Mouse (Mus musculus) adipocyte (in vitro differentiated cells): ENCODE data around the gene Ptms.

ENCODE experiments used
- DNase-seq: peaks from one replicate; pipeline ENCODE4 v3.0.0-alpha.2; 2016; ENCODE audit warnings: low spot score

The Ptms gene

DNA sequence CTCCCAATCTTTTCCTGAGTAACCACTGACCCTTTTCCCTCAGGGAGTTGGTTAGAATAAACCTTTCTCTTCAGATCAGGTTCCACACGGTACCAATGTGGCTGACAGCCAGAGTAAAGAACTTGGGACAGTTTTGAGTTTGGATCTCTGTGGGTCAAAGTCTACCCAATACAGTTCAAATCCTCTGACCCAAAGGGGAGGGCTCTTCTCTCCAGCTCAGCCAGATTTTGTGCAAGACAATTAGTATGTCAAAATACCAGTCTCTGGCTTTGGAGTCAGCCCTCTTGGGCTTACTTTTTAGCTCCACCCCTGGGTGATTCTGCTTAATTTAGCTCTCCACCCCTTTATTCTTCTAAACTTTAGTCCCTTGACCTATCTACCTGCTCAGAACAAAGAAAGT is 10.3 kb upstream of the Ptms start:
- peak; percentile 98 for DNase-seq

DNA sequence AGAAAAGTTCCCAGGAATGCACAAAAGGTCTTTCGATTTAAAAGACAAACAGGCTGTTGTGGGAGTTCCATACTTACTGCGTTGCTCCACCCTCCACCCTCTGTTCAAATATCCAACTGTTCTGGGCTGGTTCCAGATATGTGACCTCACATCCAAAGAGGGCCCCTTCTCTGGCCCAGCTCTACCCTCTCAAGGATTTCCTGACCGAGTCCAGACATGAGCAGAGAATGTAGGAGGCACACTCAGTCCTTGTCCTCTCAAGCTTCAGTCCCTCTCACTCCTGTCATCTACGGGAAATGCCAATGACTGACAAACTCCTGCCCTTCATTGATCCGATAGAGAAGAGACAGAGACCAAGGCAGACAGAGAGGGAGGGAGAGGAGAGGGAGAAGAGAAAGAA is 6.0 kb upstream of the Ptms start:
- no peak for DNase-seq

DNA sequence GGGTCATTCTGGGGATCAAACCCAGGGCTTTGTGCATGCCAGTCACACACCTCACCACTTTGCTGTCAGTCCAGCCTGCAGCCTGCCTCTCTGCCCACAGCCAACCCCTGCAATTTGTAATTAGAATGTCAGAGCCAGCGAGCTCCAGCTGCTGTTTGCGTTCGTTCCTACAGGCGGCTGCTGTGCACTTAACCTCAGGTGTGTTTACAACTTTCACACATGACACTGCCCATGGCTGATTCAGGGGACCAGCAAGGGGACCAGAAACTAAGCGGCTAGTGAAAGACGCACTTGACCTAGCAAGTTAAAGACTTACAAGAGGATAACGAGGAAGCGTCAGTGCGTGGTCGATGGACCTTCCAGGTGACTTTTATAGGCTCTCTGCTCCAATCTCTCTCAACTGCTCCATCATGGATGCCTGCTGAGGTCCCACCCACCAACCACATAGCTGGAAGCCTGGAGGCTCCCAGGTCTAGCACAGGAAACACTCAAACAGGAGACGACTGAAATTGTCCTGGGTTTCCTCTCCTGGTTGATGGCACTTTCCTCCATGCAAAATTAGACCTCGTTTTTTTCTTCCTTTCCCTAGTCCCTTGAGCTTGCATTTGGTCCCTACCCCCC is 5.4 kb upstream of the Ptms start:
- DNase-seq, result no peak

DNA sequence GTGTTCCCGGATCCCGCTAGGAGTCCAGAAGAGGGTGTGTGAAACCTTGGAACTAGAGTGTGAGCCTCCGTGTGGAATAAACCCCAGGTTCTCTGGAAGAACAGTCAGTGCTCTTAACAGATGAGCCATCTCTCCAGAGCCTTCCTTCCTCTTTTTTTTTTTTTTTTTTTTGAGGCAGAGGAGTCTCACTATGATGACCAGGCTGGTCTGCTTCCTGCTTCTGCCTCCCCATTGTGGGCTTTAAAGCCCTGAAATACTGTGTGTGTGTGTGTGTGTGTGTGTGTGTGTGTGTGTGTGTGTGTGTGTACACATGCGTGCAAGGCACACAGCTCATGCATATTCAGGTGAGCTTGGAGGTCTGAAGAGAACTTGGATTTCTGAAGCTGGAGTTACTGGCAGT is 1.6 kb upstream of the Ptms start:
- DNase-seq, result no peak

DNA sequence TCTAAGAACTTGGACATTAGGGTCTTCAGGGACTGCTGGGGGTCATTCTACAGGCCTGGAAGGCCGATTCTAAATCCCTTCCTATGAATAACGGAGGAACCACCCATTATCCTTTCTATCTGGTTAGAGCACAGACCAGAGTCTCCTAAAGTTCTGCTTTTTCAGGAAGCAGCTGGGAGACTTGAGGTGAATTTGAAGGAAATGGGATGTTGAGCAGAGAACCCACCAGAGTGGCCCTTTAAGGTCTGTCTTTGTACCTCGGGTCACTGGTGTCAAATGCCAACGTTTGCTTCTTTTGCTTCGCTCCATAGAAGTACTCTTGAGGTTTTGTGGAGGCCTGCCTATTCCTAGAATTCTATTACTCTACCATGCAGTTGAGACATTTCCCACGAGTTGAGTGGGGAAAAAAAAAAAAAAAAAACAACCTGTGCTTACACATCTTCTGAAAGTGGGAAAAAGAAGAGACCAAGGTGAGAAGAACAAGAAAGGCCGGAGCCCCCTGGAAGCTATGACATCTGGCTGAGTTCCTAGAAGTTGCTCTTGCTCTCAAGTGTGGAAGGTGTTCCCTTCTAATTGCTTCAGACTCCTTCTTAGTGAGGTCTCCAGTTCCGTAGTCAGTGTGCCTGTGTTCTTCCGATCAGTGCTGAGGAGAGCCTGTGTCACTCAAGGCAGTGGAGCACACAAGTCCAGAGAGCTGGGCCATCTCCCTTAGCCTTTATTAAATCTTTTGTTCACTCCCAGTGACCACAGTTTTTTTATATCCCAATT is 599 bp upstream of the Ptms start:
- no peak for DNase-seq

DNA sequence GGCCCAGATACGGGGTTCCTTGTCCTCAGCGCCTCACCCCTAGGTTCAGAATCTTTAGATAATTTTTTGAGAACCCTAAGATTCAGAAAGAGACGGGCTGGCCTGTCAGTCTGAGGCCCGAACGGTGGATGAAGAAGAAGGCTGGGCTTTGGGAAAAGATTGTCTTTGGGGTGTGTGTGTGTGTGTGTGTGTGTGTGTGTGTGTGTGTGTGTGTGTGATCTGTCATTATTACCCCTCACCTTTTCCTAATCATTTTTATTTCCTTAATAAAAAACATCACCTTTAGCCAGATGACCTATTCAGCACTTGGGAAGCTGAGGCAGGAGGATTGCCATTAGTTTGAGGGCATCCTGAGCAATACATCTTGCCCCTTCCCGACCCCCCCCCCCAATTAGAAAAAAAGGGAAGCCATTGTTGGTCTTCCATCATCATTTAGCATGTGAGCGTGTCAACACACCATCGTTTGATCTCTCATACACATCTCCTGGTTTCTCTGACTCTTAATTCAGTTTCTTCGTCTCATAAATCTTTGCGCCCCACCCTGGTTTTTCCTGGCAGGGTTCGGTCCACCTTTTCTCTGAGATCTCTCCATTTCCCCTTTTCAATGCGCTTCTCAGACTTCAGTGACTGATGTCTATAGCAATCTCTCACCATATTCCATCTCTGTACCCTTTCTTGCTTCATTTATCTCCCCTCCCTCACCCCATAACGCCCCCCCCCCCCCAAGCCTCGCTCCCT is 844 bp downstream of the Ptms start:
- DNase-seq, result no peak

DNA sequence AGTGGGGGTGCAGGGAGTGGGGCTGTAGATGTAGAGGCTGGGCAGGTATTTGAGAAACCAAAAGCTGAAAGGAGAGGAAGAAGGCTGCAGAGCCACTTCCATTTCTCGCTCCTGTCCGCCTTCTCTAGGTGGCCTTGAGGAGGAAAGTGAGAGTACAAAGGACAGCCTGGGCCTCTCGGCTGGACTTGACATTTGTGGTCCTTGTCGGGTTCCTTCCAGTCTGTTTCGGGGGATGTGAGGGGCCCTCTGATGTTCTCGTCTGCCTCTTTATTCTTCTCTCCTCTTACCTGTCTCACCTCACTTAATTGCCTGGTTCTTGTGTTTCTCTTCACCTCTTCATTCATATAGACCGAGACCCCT is 1.6 kb downstream of the Ptms start:
- DNase-seq, result no peak

DNA sequence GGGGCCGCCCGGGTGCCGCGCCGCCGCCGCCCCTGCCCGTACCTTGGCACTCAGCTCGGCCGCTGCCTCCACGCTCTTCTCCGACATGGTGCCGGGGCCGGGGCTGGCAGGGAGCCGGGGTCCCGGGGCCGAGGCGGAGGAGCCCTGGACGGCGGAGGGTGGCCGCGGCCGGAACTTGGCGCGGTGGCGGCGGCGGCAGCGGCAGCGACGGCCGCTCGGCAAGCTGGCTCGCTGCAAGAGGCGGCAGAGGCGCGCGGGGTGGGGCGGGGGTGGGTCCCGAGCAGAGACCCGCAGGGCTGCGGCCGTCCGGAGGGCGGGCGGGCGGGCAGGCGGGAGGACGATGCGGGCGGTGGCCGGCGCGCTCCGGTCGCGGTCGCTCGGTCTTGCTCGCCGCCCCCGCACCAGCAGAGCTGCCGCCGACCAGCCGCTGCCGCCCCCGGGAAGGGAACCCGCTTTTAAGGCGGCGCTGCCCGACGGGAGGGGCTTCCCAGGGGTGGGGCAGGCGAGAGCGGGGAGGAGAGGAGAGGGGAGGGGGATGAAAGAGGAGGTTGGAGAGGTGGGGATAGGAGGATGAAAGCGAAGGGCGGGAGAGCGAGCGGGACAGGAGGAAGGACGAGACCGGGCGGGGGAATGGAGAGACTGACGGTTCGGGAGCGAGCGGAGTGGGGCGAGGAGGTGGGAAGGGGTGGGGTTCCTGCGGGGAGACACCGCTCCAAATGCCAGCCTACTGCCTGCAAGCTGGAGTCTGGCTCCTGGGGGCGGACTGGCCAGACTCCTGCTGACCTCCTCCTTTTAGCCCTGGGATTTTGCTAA is 2.2 kb downstream of the Ptms start:
- peak; percentile 83 for DNase-seq

DNA sequence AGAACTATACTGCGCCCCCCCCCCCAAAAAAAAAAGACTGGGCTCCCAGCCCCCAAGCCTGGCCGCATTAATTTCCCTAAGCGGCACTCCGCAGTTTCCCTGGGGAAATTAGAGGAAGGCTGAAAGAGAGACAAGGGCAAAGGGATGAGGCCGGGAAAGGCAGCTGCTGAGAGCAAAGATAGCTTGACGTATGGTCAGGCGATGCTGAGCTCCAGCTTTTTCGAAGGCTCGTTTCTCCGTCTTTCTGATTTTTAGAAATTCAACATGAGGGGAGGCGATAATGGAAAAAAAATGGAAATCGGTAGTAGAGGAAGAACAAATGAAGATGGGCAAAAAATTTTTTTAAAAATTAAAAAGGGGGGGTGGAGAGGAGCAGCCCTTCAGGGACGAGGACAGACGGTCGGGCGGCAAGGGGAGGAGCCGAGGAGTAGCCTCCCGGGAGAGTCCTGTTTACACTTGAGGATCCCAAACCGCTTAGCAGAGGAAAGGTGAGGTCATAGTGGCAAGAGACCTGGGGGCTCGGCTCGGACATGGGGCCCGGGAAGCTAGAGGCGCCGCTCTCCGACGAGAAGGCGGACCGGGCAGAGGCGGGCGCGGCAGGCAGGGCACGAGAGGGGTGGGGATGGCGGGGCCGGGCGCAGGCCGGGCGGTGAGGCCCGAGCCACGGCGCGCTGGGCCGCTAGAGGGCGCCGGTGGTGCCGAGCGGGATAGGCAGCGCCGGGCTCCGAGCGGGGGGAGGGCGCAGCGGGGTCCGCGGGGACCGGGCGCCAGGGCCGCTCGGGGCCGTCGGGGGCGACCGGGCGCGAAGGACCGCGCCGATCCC is 3.0 kb downstream of the Ptms start:
- peak; percentile 88 for DNase-seq

DNA sequence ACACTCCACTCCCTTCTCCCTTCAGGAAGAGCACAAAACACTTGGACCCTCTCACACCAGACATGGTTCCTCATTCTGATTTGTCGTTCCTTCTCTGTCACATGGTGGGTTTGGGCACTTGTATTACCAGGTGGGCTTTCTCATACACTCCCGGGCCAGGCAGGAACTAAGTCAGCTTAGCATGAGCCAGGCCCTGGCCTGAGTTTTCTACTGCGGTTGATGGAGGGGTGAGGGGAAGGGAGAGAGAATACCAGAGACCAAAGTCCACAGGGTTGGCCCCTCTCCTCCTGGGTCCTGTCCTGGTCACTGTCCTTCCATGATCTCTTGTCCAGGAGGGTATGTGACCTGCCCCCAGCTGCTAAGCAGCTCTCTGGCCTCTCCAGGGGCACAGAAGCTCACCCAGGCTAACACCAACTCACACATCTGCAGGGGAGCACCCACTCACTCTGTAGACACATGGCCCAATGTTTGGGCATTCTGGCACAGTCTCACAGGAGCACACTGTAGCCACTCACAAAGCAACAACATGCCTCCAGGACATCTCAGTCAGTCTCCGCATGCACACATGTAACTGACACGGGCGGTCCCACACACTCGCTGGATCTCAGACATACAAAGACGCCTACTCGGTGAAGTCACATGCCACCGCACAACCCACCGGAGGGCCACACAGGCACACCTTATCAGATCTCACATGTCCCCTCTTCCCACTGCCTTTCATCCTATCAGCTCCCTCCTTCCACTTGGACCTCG is 3.8 kb downstream of the Ptms start:
- peak; percentile 57 for DNase-seq

DNA sequence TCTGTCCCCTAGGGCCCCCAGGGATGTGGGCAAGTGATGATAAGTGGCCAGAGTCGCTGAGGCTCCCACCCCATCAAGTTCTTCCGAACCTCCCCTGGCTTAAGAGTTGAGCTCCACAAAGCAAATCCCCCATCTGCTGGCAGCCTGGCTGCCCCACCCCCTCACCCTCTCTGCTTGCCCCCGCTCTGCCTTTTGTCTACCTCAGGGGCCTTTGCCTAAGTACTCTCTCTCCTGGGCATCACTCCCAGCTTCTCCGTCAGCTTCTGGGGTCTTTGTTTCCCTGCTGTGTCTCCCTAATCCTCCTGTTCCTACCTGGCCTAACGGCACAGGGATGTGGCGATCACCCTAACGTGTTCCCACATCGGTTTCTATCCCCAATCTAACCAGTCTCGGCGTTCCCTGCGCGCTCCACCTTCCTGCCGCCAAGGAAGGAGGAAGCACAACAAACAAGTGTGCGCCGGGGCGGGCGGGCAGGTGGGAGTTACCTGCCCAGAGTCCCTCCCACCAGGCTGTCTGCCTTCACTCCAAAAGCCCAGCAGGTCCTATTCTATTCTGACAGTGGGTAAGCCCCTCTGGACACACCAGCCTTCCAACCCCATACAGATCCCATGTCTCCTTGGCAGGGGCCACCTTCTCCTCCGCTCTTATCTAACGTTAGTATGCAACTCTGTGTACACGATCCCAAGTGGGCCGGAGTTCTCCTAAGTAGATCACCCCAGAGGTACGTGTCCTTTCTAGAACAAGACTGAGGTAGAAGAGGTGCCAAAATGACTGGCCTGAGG is 4.6 kb downstream of the Ptms start:
- no peak for DNase-seq

DNA sequence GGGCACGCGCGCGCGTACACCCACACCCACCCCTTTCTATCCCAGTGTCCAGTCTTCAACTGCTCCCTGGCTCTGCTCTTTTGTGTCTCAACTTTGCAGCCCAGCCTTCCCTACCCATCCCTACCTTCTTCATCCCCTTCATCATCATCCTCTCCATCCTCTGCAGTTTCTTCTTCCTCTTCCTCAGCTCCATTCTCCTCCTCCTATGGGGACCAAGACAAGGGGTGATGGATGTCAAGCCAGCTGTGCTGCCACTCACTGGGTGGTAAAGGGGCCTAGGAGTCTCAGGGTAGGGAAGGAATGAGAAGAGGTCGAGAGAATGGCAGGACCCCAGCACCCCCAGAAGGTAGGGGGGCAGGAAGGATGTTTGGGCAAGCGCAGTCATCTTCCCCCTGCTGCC is 5.4 kb downstream of the Ptms start:
- no peak for DNase-seq

DNA sequence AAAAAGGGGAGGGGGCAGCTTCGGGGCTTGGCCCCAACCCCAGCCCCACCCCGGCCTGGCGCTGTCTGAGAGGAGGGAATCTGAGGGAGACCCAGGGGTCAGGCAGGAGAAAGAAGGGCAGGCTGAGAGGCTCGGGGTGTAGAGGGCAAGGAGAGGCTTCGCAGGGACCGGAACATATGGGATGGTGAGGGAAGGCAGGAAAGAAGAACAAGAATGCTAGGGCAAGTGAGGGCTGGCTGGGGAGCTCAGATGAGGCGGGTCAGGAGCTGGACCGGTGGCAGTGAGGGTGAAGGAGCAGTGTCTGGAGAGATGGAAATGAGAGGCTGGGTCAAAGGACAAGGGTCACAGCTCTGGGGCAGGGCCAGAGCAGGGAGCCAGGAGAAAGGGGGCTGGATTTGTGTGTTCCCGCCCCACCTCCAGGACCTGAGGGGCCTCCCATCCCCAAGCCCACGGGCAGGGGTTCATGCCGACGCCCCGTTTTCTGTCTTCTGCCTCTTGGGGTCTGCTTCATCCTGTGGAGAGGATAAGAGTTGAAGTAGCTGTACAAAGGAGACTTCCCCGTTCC is 6.1 kb downstream of the Ptms start:
- DNase-seq, result no peak

DNA sequence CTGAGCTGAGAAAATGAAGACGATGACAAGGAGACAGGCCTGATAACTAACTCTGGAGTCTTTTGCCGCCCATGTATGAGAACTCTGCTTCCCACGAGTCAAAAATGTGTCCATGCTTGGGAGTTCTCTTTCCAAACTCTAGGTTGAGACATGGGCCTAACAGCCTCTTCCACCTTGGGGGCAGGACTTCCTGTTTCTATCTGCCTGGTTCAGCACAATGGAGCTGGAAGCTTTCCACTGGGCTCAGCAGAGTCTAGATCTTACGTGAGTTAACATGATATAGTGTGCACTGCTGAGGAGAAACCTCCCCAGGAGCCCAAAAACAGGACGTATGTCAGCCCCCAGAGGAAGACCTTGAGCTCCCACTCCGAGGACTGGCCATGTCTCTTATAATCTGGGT is 6.7 kb downstream of the Ptms start:
- DNase-seq, result no peak

DNA sequence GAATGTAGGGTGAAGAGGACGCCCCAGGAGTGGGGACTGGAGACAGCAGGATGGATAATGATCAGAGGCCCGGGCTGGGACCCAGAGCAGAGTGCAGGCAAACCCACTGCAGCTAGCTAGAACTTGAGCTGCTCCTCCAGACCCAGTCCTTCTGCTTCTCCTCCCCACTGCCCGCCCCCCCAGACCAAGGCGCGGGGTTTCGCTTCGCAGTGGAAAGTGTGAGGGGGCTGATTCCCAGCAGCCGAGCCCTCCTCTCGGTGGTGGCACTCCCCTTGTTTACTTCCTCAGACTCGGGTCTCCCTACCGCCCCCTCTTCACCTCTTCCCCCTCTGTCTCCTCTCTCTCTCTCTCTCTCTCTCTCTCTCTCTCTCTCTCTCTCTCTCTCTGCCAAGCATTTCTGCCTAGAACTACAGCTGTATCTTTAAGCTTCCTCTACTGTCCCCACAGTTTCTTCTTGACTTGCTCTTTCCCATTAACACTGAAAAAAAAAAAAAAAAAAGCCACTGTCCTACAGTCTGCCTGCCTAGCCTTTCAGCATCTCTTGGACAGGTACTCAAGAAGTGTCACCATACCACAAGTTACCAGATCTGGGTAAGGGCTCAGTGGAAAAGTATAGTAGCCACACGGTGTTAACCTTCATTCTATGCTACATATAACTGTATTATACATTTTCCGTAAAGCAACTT is 8.2 kb downstream of the Ptms start, which contains the start of gene Lag3:
TSS of gene Lag3 (minus strand) at position 173 of the 686 bp plus-strand sequence.
- DNase-seq, result no peak

DNA sequence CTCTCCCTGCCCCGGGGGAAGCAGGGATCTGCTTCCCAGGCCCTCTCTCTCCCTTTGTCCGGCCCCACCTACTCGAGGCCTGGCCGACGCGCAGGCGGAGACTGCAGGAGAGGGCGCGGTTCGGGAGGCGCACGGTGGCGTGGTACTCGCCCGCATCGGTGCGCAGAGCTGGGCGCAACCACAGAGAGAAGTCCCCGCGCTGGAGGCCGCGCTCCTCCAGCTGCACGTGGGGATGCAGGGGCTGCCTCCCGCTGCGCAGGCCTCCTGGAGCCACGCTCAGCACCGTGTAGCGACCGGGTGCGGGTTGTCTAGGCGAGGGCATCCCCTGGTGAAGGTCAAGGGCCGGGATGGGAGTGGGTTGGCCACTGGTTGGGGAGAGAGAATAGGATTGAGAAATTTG is 9.9 kb downstream of the Ptms start:
- no peak for DNase-seq

DNA sequence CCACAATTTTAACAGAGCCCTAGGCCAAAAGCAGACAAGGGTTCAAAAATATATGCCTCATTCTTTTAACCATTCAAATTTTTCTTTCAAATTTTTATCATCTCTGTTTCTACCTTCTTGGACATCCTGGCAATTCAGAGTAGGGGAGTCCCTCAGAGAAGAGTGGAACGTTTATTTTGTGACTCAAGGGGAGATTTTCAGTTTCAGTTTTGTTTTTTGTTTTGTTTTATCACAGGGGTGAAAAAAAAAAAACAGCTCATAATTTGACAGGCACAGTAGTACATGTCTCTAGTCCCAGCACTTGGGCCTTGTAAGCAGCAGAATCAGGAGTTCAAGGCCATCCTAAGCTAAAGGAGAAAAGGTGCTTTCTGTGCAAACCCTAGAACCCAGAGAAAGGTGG is 12.1 kb downstream of the Ptms start:
- DNase-seq, result no peak

DNA sequence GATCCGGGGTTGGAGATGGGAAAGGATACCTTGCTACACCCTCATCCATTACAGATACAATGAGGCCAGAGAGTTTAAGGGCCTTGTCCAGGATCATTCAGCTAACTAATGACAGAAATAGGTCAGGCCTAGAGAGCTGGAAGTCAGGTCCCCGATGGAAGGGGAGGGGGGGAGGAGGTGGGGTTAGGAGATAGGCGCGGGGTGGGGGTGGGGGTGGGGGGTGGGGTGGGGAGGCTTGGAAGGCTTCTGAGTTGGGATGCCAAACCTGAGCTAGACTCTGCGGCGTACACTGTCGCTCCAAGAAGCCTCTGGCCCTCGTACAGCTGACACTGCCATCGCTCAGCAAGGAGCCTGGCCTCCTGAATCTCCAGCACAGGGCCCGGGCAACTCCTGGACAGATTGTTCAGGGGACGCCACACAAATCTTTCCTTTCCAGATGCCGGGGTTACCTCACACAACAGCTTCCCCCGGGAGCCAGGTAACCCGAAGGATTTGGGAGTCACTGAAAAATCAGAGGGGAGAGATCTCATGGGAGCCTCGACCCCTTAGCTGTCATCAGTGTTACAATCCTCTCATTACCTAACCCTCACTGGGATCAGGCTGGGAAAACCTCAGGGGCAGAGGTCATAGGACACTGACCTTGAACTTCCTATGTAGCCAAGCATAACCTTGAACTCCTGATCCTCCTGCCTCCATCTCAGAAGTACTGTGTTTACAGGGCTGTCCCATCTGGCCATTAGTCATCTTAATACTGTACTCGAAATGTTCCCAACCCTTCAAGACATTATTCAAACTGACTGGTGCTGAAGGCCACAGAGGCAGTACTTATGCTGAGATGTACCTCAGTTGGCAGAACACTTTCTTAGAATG is 14.7 kb downstream of the Ptms start:
- DNase-seq, result no peak
